Mouse (Mus musculus) forebrain, embryonic 11.5 days (tissue): Measurements from ENCODE around the gene Sorcs3. TPM values are rescaled to one million over a fixed set of nuclear protein-coding genes. Genes with fewer than 3 reads are reported as not detected.

Experiments
- ATAC-seq: fragments of 200-750 bp; cut with Nextera tagmentation; replicated peaks from 2 replicates; pipeline ENCODE4 v1.8.0; 2017; ENCODE audit warnings: moderate TSS enrichment; ENCODE audit not compliant: low FRiP score
- DNase-seq: peaks from one replicate; pipeline ENCODE4 v3.0.0-alpha.2; 2017; ENCODE audit warnings: low spot score
- H3K27ac ChIP-seq: fragments of 300-500 bp; sonication (generic); 2 replicates; pipeline ENCODE4 v1.5.1; 2014; ENCODE audit warnings: low read depth, low read length
- H3K27me3 ChIP-seq: fragments of 300-500 bp; sonication (generic); 2 replicates; pipeline ENCODE4 v1.6.1; 2014; ENCODE audit warnings: mild to moderate bottlenecking, low read length, mixed read lengths; ENCODE audit not compliant: control insufficient read depth, insufficient read depth
- H3K36me3 ChIP-seq: fragments of 300-500 bp; sonication (generic); 2 replicates; pipeline ENCODE4 v1.6.1; 2014; ENCODE audit warnings: mild to moderate bottlenecking, low read length, moderate library complexity, mixed read lengths; ENCODE audit not compliant: control insufficient read depth, insufficient read depth
- H3K4me1 ChIP-seq: fragments of 300-500 bp; sonication (generic); replicated peaks from 2 replicates; pipeline ENCODE4 v1.6.1; 2014; ENCODE audit warnings: low read length, mixed read lengths; ENCODE audit not compliant: control insufficient read depth, insufficient read depth
- H3K4me2 ChIP-seq: fragments of 300-500 bp; sonication (generic); 2 replicates; pipeline ENCODE4 v1.6.1; 2014; ENCODE audit warnings: low read depth, mild to moderate bottlenecking, low read length, moderate library complexity, mixed read lengths; ENCODE audit not compliant: severe bottlenecking
- H3K4me3 ChIP-seq: fragments of 300-500 bp; sonication (generic); 2 replicates; pipeline ENCODE4 v1.5.1; 2014; ENCODE audit warnings: low read depth, low read length
- H3K9ac ChIP-seq: fragments of 300-500 bp; sonication (generic); 2 replicates; pipeline ENCODE4 v1.6.1; 2014; ENCODE audit warnings: low read length
- H3K9me3 ChIP-seq: fragments of 300-500 bp; sonication (generic); 2 replicates; pipeline ENCODE4 v1.6.1; 2016; ENCODE audit warnings: low read length, mixed read lengths; ENCODE audit not compliant: control insufficient read depth
- WGBS: fragments of 180-500 bp; shearing (Covaris S2); extraction: QIAGEN DNeasy Blood & Tissue Kit; methylation state at CpG from one replicate; pipeline ENCODE4 v1.1.7; 2014; 5-methylcytosine and 5-hydroxymethylcytosine counted together
- polyA plus RNA-seq: library from polyadenylated mRNA; unstranded; fragments of >200 nt; fragmentation: Nextera tagmentation; extraction: Ambion mirVana; gene quantifications from 2 replicates; pipeline ENCODE4 v1.2.1, GENCODE M21; 2014

Sorcs3 gene
- polyA plus RNA-seq, 1 experiment from 2014 or later: 2.1 TPM

- ATAC-seq (no peak), DNase-seq (no peak)
- 86% methylated on average over 8 of the region's 8 CpGs for WGBS
- H3K27ac ChIP-seq: no peak overlapping the region
- H3K9me3 ChIP-seq: no peaks in the 10 kb centered on the region
- no peaks in the 10 kb centered on the region for H3K4me1 ChIP-seq
- H3K4me3 ChIP-seq: no peak overlapping the region
- no peak overlapping the region for H3K9ac ChIP-seq
- H3K4me2 ChIP-seq: no peak overlapping the region
- H3K27me3 ChIP-seq: no peaks in the 10 kb centered on the region
- no peaks in the 10 kb centered on the region for H3K36me3 ChIP-seq
Measured at GRCm38 (mm10) chr19:48584938-48585560, 379.2 kb downstream of the Sorcs3 start.

GRCm38 (mm10) chr19:48616951-48617350, 411.1 kb downstream of the Sorcs3 start:
- ATAC-seq: no peak

GRCm38 (mm10) chr19:48630671-48631327, 425.0 kb downstream of the Sorcs3 start:
- Histone ChIP-seq H3K9me3 (no peaks in the 10 kb centered on the region), H3K36me3 (no peaks in the 10 kb centered on the region), H3K4me2 (no peak overlapping the region), H3K27me3 (no peaks in the 10 kb centered on the region), H3K9ac (no peak overlapping the region), H3K4me1 (no peaks in the 10 kb centered on the region), H3K27ac (no peak overlapping the region), H3K4me3 (no peak overlapping the region)
- DNase-seq (no peak), ATAC-seq (no peak)
- WGBS: 41% methylated on average over 6 of the region's 6 CpGs

More at GRCm38 (mm10) chr19:48616951-48617350, 411.1 kb downstream of the Sorcs3 start:
- no peak overlapping the region for H3K9ac ChIP-seq
- no peak for DNase-seq
- H3K9me3 ChIP-seq: no peaks in the 10 kb centered on the region
- no peak overlapping the region for H3K4me2 ChIP-seq
- H3K27ac ChIP-seq: no peak overlapping the region
- WGBS: 50% methylated on average over 1 of the region's 1 CpGs
- no peaks in the 10 kb centered on the region for H3K4me1 ChIP-seq
- H3K27me3 ChIP-seq: no peaks in the 10 kb centered on the region
- no peaks in the 10 kb centered on the region for H3K36me3 ChIP-seq
- H3K4me3 ChIP-seq: no peak overlapping the region

- WGBS: 82% methylated on average over 4 of the region's 4 CpGs
- ATAC-seq: no peak
- Histone ChIP-seq H3K27ac (no peak overlapping the region), H3K27me3 (no peaks in the 10 kb centered on the region), H3K4me3 (no peak overlapping the region), H3K9ac (no peak overlapping the region), H3K36me3 (no peaks in the 10 kb centered on the region), H3K4me2 (no peak overlapping the region), H3K4me1 (no peaks in the 10 kb centered on the region), H3K9me3 (no peaks in the 10 kb centered on the region)
- DNase-seq: no peak
Measured at GRCm38 (mm10) chr19:48642566-48642965, 436.7 kb downstream of the Sorcs3 start.

GRCm38 (mm10) chr19:48649941-48650340, 444.1 kb downstream of the Sorcs3 start:
- no peaks in the 10 kb centered on the region for H3K27me3 ChIP-seq
- no peak overlapping the region for H3K9ac ChIP-seq
- H3K36me3 ChIP-seq: no peaks in the 10 kb centered on the region
- H3K4me1 ChIP-seq: no peaks in the 10 kb centered on the region; the same call in 1 of the 2 replicates
- no peaks in the 10 kb centered on the region for H3K9me3 ChIP-seq
- H3K4me2 ChIP-seq: no peak overlapping the region
- ATAC-seq (no peak), DNase-seq (no peak)
- H3K27ac ChIP-seq: no peak overlapping the region
- no peak overlapping the region for H3K4me3 ChIP-seq
- WGBS: 89% methylated on average over 2 of the region's 2 CpGs

GRCm38 (mm10) chr19:48651617-48652016, 445.8 kb downstream of the Sorcs3 start:
- 79% methylated on average over 6 of the region's 6 CpGs for WGBS
- no peak overlapping the region for H3K4me3 ChIP-seq
- no peak overlapping the region for H3K4me2 ChIP-seq
- no peaks in the 10 kb centered on the region for H3K36me3 ChIP-seq
- no peak for ATAC-seq
- no peak overlapping the region for H3K27ac ChIP-seq
- H3K9me3 ChIP-seq: no peaks in the 10 kb centered on the region
- no peaks in the 10 kb centered on the region; the same call in 1 of the 2 replicates for H3K4me1 ChIP-seq
- no peak overlapping the region for H3K9ac ChIP-seq
- DNase-seq: no peak
- H3K27me3 ChIP-seq: no peaks in the 10 kb centered on the region

GRCm38 (mm10) chr19:48660201-48660600, 454.4 kb downstream of the Sorcs3 start:
- H3K4me1 ChIP-seq: no peaks in the 10 kb centered on the region; the same call in 1 of the 2 replicates
- ATAC-seq: peak; percentile 55
- H3K4me2 ChIP-seq: no peak overlapping the region
- H3K27ac ChIP-seq: no peak overlapping the region
- no peak overlapping the region for H3K4me3 ChIP-seq
- no peak for DNase-seq
- no peaks in the 10 kb centered on the region for H3K9me3 ChIP-seq
- WGBS: 60% methylated on average over 6 of the region's 6 CpGs
- H3K36me3 ChIP-seq: no peaks in the 10 kb centered on the region
- no peaks in the 10 kb centered on the region for H3K27me3 ChIP-seq
- no peak overlapping the region for H3K9ac ChIP-seq

GRCm38 (mm10) chr19:48679896-48680295, 474.1 kb downstream of the Sorcs3 start:
- H3K9ac ChIP-seq: no peak overlapping the region
- no peaks in the 10 kb centered on the region for H3K36me3 ChIP-seq
- DNase-seq (no peak), ATAC-seq (no peak)
- H3K4me3 ChIP-seq: no peak overlapping the region
- H3K4me1 ChIP-seq: no peaks in the 10 kb centered on the region
- WGBS: 95% methylated on average over 1 of the region's 1 CpGs
- no peaks in the 10 kb centered on the region; the same call in 1 of the 2 replicates for H3K9me3 ChIP-seq
- no peak overlapping the region for H3K27ac ChIP-seq
- H3K4me2 ChIP-seq: no peak overlapping the region
- H3K27me3 ChIP-seq: no peaks in the 10 kb centered on the region

GRCm38 (mm10) chr19:48682485-48682884, 476.7 kb downstream of the Sorcs3 start:
- no peak overlapping the region for H3K9ac ChIP-seq
- no peaks in the 10 kb centered on the region for H3K9me3 ChIP-seq
- 88% methylated on average over 3 of the region's 3 CpGs for WGBS
- no peak overlapping the region for H3K4me3 ChIP-seq
- no peaks in the 10 kb centered on the region for H3K4me1 ChIP-seq
- no peak overlapping the region for H3K27ac ChIP-seq
- H3K27me3 ChIP-seq: no peaks in the 10 kb centered on the region
- DNase-seq: no peak
- ATAC-seq: no peak
- H3K36me3 ChIP-seq: no peaks in the 10 kb centered on the region
- no peak overlapping the region for H3K4me2 ChIP-seq
